Mouse (Mus musculus): Measurements from ENCODE around the gene Slitrk1. TPM values are rescaled to one million over a fixed set of nuclear protein-coding genes. Genes with fewer than 3 reads are reported as not detected.

Gene Slitrk1
- 26.5 and 29.7 TPM in 2 replicates for polyA plus RNA-seq (2015; fragmentation: Nextera tagmentation; extraction: Ambion mirVana)

GRCm38 (mm10) chr14:108913714-108914263 is at the start of gene Slitrk1:
TSS of gene Slitrk1 (minus strand) at chr14:108914158.
- Histone ChIP-seq H3K27me3 (replicated peaks; ENCODE audit: control insufficient read depth, insufficient read depth, low read length) (no peaks in the 10 kb centered on the region), H3K27ac (ENCODE audit: low read length) (peak within 1 kb of the TSS; percentile 93), H3K4me2 (ENCODE audit: low read length) (peak within 1 kb of the TSS; percentile 84), H3K4me3 (replicated peaks; ENCODE audit: low read length) (peak within 1 kb of the TSS; percentile 81), H3K9ac (replicated peaks; ENCODE audit: low read depth, low read length) (peak within 1 kb of the TSS; percentile 89), H3K4me1 (replicated peaks; ENCODE audit: control insufficient read depth, insufficient read depth, low read length) (peaks cover 18% of the 10 kb centered on the region), H3K36me3 (ENCODE audit: control insufficient read depth, insufficient read depth) (no peaks in the 10 kb centered on the region), H3K9me3 (ENCODE audit: control insufficient read depth, low read length) (no peaks in the 10 kb centered on the region)
- 0% methylated on average over 25 of the region's 25 CpGs for WGBS
- ATAC-seq = peak; percentile 87

- Histone ChIP-seq H3K9me3 (ENCODE audit: control insufficient read depth, low read length) (no peaks in the 10 kb centered on the region), H3K36me3 (ENCODE audit: control insufficient read depth, insufficient read depth) (no peaks in the 10 kb centered on the region), H3K9ac (replicated peaks; ENCODE audit: low read depth, low read length) (no peak overlapping the region), H3K4me3 (replicated peaks; ENCODE audit: low read length) (no peak overlapping the region), H3K4me1 (replicated peaks; ENCODE audit: control insufficient read depth, insufficient read depth, low read length) (no peaks in the 10 kb centered on the region), H3K27ac (ENCODE audit: low read length) (no peak overlapping the region), H3K4me2 (ENCODE audit: low read length) (no peak overlapping the region), H3K27me3 (replicated peaks; ENCODE audit: control insufficient read depth, insufficient read depth, low read length) (no peaks in the 10 kb centered on the region)
- 75% methylated on average over 1 of the region's 1 CpGs for WGBS
- ATAC-seq = no peak
Measured at GRCm38 (mm10) chr14:108935777-108936176, 21.8 kb upstream of the Slitrk1 start.

- H3K27me3 ChIP-seq (replicated peaks; ENCODE audit: control insufficient read depth, insufficient read depth, low read length) = no peaks in the 10 kb centered on the region
- peak overlapping the region; percentile 89 for H3K9ac ChIP-seq (replicated peaks; ENCODE audit: low read depth, low read length)
- WGBS = 6% methylated on average over 16 of the region's 16 CpGs
- ATAC-seq = no peak
- peak overlapping the region; percentile 93 for H3K27ac ChIP-seq (ENCODE audit: low read length)
- H3K4me1 ChIP-seq (replicated peaks; ENCODE audit: control insufficient read depth, insufficient read depth, low read length) = peaks cover 16% of the 10 kb centered on the region
- H3K4me3 ChIP-seq (replicated peaks; ENCODE audit: low read length) = peak overlapping the region; percentile 81
- no peaks in the 10 kb centered on the region for H3K9me3 ChIP-seq (ENCODE audit: control insufficient read depth, low read length)
- no peaks in the 10 kb centered on the region for H3K36me3 ChIP-seq (ENCODE audit: control insufficient read depth, insufficient read depth)
- peak overlapping the region; percentile 84 for H3K4me2 ChIP-seq (ENCODE audit: low read length)
Measured at GRCm38 (mm10) chr14:108914336-108914735, 378 bp upstream of the Slitrk1 start.

GRCm38 (mm10) chr14:108912876-108913490 is 975 bp downstream of the Slitrk1 start:
- Histone ChIP-seq H3K9ac (replicated peaks; ENCODE audit: low read depth, low read length) (peak overlapping the region; percentile 89), H3K36me3 (ENCODE audit: control insufficient read depth, insufficient read depth) (no peaks in the 10 kb centered on the region), H3K4me2 (ENCODE audit: low read length) (peak overlapping the region; percentile 84), H3K9me3 (ENCODE audit: control insufficient read depth, low read length) (no peaks in the 10 kb centered on the region), H3K27me3 (replicated peaks; ENCODE audit: control insufficient read depth, insufficient read depth, low read length) (no peaks in the 10 kb centered on the region), H3K27ac (ENCODE audit: low read length) (peak overlapping the region; percentile 93), H3K4me1 (replicated peaks; ENCODE audit: control insufficient read depth, insufficient read depth, low read length) (peaks cover 18% of the 10 kb centered on the region), H3K4me3 (replicated peaks; ENCODE audit: low read length) (peak overlapping the region; percentile 81)
- WGBS = under 1% methylated on average over 21 of the region's 21 CpGs
- no peak for ATAC-seq

- Histone ChIP-seq H3K27ac (ENCODE audit: low read length) (peak overlapping the region; percentile 93), H3K9ac (replicated peaks; ENCODE audit: low read depth, low read length) (peak overlapping the region; percentile 89), H3K9me3 (ENCODE audit: control insufficient read depth, low read length) (no peaks in the 10 kb centered on the region), H3K36me3 (ENCODE audit: control insufficient read depth, insufficient read depth) (no peaks in the 10 kb centered on the region), H3K4me3 (replicated peaks; ENCODE audit: low read length) (peak overlapping the region; percentile 81), H3K4me1 (replicated peaks; ENCODE audit: control insufficient read depth, insufficient read depth, low read length) (peaks cover 18% of the 10 kb centered on the region), H3K4me2 (ENCODE audit: low read length) (peak overlapping the region; percentile 84), H3K27me3 (replicated peaks; ENCODE audit: control insufficient read depth, insufficient read depth, low read length) (no peaks in the 10 kb centered on the region)
- peak; percentile 18 for ATAC-seq
- WGBS = under 1% methylated on average over 24 of the region's 24 CpGs
Measured at GRCm38 (mm10) chr14:108912021-108912875, 1.7 kb downstream of the Slitrk1 start.

- WGBS = 1% methylated on average over 24 of the region's 24 CpGs
- peak overlapping the region; percentile 84 for H3K4me2 ChIP-seq (ENCODE audit: low read length)
- H3K4me3 ChIP-seq (replicated peaks; ENCODE audit: low read length) = peak overlapping the region; percentile 81
- H3K9me3 ChIP-seq (ENCODE audit: control insufficient read depth, low read length) = no peaks in the 10 kb centered on the region
- no peak overlapping the region for H3K27ac ChIP-seq (ENCODE audit: low read length)
- peak; percentile 16 for ATAC-seq
- H3K36me3 ChIP-seq (ENCODE audit: control insufficient read depth, insufficient read depth) = no peaks in the 10 kb centered on the region
- H3K9ac ChIP-seq (replicated peaks; ENCODE audit: low read depth, low read length) = peak overlapping the region; percentile 89
- H3K27me3 ChIP-seq (replicated peaks; ENCODE audit: control insufficient read depth, insufficient read depth, low read length) = no peaks in the 10 kb centered on the region
- peaks cover 18% of the 10 kb centered on the region for H3K4me1 ChIP-seq (replicated peaks; ENCODE audit: control insufficient read depth, insufficient read depth, low read length)
Measured at GRCm38 (mm10) chr14:108911138-108911841, 2.7 kb downstream of the Slitrk1 start.

GRCm38 (mm10) chr14:108910449-108911137 is 3.4 kb downstream of the Slitrk1 start:
- Histone ChIP-seq H3K9ac (replicated peaks; ENCODE audit: low read depth, low read length) (peak overlapping the region; percentile 89), H3K4me2 (ENCODE audit: low read length) (peak overlapping the region; percentile 84), H3K36me3 (ENCODE audit: control insufficient read depth, insufficient read depth) (no peaks in the 10 kb centered on the region), H3K9me3 (ENCODE audit: control insufficient read depth, low read length) (no peaks in the 10 kb centered on the region), H3K27ac (ENCODE audit: low read length) (no peak overlapping the region), H3K4me1 (replicated peaks; ENCODE audit: control insufficient read depth, insufficient read depth, low read length) (peaks cover 18% of the 10 kb centered on the region), H3K4me3 (replicated peaks; ENCODE audit: low read length) (peak overlapping the region; percentile 81), H3K27me3 (replicated peaks; ENCODE audit: control insufficient read depth, insufficient read depth, low read length) (no peaks in the 10 kb centered on the region)
- ATAC-seq = no peak
- WGBS = 3% methylated on average over 19 of the region's 19 CpGs

GRCm38 (mm10) chr14:108909336-108909953 is 4.5 kb downstream of the Slitrk1 start:
- Histone ChIP-seq H3K27me3 (replicated peaks; ENCODE audit: control insufficient read depth, insufficient read depth, low read length) (no peaks in the 10 kb centered on the region), H3K4me2 (ENCODE audit: low read length) (peak overlapping the region; percentile 51), H3K9ac (replicated peaks; ENCODE audit: low read depth, low read length) (peak overlapping the region; percentile 46; the same call in 1 of the 2 replicates), H3K9me3 (ENCODE audit: control insufficient read depth, low read length) (no peaks in the 10 kb centered on the region), H3K36me3 (ENCODE audit: control insufficient read depth, insufficient read depth) (no peaks in the 10 kb centered on the region), H3K27ac (ENCODE audit: low read length) (no peak overlapping the region), H3K4me3 (replicated peaks; ENCODE audit: low read length) (peak overlapping the region; percentile 38), H3K4me1 (replicated peaks; ENCODE audit: control insufficient read depth, insufficient read depth, low read length) (peaks cover 18% of the 10 kb centered on the region)
- 5% methylated on average over 6 of the region's 6 CpGs for WGBS
- ATAC-seq = no peak

Measured in forebrain, embryonic 16.5 days (tissue).